Mouse (Mus musculus) monocyte, adult 5-6 weeks (primary cell): ENCODE measurements around the gene Tie1. TPM values are rescaled to one million over a fixed set of nuclear protein-coding genes. Genes with fewer than 3 reads are reported as not detected.

Experiments used
- ATAC-seq: fragments of 153-309, 156-312 bp; replicated peaks from 2 replicates; pipeline ENCODE4 v1.8.0; 2017; ENCODE audit warnings: mild to moderate bottlenecking; ENCODE audit not compliant: low TSS enrichment, insufficient number of reproducible peaks, severe bottlenecking, poor library complexity, low FRiP score
- total RNA-seq: library from RNA; stranded (forward); fragments of 200-1000, 200-491, 200-594 nt; gene quantifications from 3 replicates; pipeline ENCODE4 v1.2.3, GENCODE M21; 2017

Tie1 gene
- total RNA-seq, 1 experiment from 2014 or later: not detected

DNA sequence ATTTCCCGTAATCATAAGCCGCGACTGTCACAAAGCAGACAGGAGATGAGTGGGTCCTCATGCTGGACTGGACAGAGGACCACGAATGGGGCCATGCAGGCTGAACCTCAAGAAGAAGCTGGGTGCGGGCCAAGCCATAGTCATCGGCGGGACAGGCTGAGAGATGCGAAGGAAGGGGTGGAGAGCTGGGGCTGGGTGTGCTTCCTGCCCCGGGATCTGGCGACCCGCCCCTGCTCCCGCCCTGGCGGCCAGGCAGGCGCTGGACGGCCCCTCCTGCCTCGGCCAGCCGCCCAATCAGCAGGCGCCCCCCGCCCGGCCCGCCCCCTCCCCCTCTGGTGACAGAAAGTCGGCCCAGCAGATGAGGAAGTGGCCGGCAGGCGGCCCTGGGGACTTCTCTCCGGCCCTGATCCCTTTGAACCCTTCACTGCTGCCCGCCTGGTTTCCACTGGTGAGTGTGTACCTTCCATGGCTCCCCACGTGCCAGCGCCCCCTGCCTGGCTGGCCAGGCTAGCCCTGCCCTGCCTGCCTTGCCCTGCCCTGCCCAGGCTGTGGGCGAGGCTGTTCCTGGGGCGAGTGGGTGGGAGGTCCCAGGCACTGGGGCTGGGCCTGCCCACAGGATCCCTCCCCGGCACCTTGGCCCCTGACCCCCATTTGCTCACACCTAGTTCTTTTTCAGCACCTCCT, 62.0 kb downstream of the Tie1 start, which contains the start of gene Elovl1:
Gene Elovl1, plus strand, starts transcription at position 326 of the 684 bp plus-strand sequence.
- peak; percentile 84 for ATAC-seq

DNA sequence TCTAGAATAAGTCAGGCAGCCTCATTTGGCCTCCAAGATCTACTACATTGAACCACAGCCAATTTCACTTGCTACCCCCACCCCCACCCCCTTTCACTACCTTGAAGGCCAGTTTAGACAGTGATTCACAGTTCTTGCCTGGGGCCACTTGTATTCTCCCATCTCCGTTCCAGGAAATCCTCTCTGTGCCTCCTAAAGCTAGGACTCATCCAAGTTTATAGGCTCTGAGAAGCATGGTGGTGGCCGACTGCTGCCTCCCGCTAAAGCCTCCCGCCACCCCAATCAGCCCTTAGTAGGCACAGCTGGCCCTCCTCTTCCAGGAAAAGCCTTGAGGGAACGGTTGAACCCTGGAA, 62.5 kb downstream of the Tie1 start:
- no peak for ATAC-seq

GRCm38 (mm10) chr4:118425374-118425773, 64.5 kb downstream of the Tie1 start:
- ATAC-seq: no peak

- no peak for ATAC-seq
Observed at GRCm38 (mm10) chr4:118424541-118425160, 65.2 kb downstream of the Tie1 start.

DNA sequence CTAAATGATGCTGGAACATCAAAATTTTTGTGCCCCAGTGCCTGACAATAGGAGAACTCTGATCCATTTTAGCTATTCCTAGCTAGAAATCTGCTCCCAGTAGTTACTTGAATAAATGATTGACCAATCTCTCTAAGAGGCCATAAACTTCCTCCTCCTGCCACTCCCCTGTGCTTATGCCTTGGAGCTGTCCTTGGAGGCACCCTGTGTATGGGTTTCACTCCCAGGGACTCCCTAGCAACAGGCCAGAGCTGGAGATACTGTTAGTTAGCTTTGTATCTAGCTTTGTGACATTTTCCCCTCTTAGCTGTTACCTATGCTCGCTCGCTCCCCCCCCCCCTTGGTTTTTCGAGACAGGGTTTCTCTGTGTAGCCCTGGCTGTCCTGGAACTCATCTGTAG, 68.5 kb downstream of the Tie1 start:
- ATAC-seq: no peak

Other genes starting within 250 kb of the Tie1 start
- not detected in 3 replicates for gene Ptprf, start 198.7 kb downstream of the Tie1 start, total RNA-seq
- gene Szt2, start 80.8 kb downstream of the Tie1 start, total RNA-seq: 4.9 to 16.2 TPM (median 14.5 TPM) in 3 replicates
- gene Med8, start 80.7 kb downstream of the Tie1 start, total RNA-seq: 103 to 122 TPM (median 120 TPM) in 3 replicates
- 47.0 to 63.4 TPM (median 61.8 TPM) in 3 replicates for gene Elovl1, start 62.0 kb downstream of the Tie1 start, total RNA-seq
- 1.6 to 3.6 TPM (median 2.0 TPM) in 3 replicates for gene Cdc20, start 52.7 kb downstream of the Tie1 start, total RNA-seq
- 3.2 TPM in 1 of 3 replicates, not detected in the others for gene Mpl, start 32.5 kb downstream of the Tie1 start, total RNA-seq
- not detected in 3 replicates for gene 2610528J11Rik, start 36.9 kb upstream of the Tie1 start, total RNA-seq
- not detected in 3 replicates for gene Tmem125, start 54.0 kb upstream of the Tie1 start, total RNA-seq
- gene Cfap57, start 130.7 kb upstream of the Tie1 start, total RNA-seq: not detected in 3 replicates
- 40.9 to 70.6 TPM (median 54.9 TPM) in 3 replicates for gene Ebna1bp2, start 130.7 kb upstream of the Tie1 start, total RNA-seq
- gene Olfr62, start 168.9 kb upstream of the Tie1 start, total RNA-seq: not detected in 3 replicates
- not detected in 3 replicates for gene Olfr1342, start 202.7 kb upstream of the Tie1 start, total RNA-seq
- gene Olfr1341, start 213.5 kb upstream of the Tie1 start, total RNA-seq: 0.32 TPM in 1 of 3 replicates, not detected in the others
- not detected in 3 replicates for gene Olfr1340, start 230.1 kb upstream of the Tie1 start, total RNA-seq
- not detected in 3 replicates for gene Olfr1339, start 242.1 kb upstream of the Tie1 start, total RNA-seq